Mouse (Mus musculus) midbrain, embryonic 16.5 days (tissue): ENCODE measurements around the gene Lsm2. TPM values are rescaled to one million over a fixed set of nuclear protein-coding genes. Genes with fewer than 3 reads are reported as not detected.
"Not testable (repeated sequence)": the region's sequence is repeated elsewhere in the genome, so short reads cannot be mapped to it uniquely, and the experiment has no call there.

ENCODE experiments used
- ATAC-seq: fragments of 200-750 bp; cut with Nextera tagmentation; 2 replicates; pipeline ENCODE4 v1.8.0; 2017; ENCODE audit warnings: moderate TSS enrichment
- H3K27ac ChIP-seq: fragments of 300-500 bp; sonication (generic); 2 replicates; pipeline ENCODE4 v1.5.1; 2014; ENCODE audit warnings: mild to moderate bottlenecking, low read length, mixed read lengths
- H3K27me3 ChIP-seq: fragments of 300-500 bp; sonication (generic); 2 replicates; pipeline ENCODE4 v1.6.1; 2014; ENCODE audit warnings: low read depth, low read length, mixed read lengths; ENCODE audit not compliant: control insufficient read depth, insufficient read depth
- H3K36me3 ChIP-seq: fragments of 300-500 bp; sonication (generic); 2 replicates; pipeline ENCODE4 v1.6.1; 2014; ENCODE audit warnings: mild to moderate bottlenecking, low read length, moderate library complexity, mixed read lengths; ENCODE audit not compliant: control insufficient read depth, insufficient read depth
- H3K4me1 ChIP-seq: fragments of 300-500 bp; sonication (generic); 2 replicates; pipeline ENCODE4 v1.6.1; 2014; ENCODE audit warnings: mild to moderate bottlenecking, low read length, mixed read lengths; ENCODE audit not compliant: control insufficient read depth, insufficient read depth
- H3K4me2 ChIP-seq: fragments of 300-500 bp; sonication (generic); 2 replicates; pipeline ENCODE4 v1.6.1; 2014; ENCODE audit warnings: mild to moderate bottlenecking, low read length, mixed read lengths
- H3K4me3 ChIP-seq: fragments of 300-500 bp; sonication (generic); 2 replicates; pipeline ENCODE4 v1.5.1; 2014; ENCODE audit warnings: low read depth, mild to moderate bottlenecking, low read length, moderate library complexity, mixed read lengths
- H3K9ac ChIP-seq: fragments of 300-500 bp; sonication (generic); 2 replicates; pipeline ENCODE4 v1.6.1; 2014; ENCODE audit warnings: low read depth, low read length, mixed read lengths
- H3K9me3 ChIP-seq: fragments of 300-500 bp; sonication (generic); replicated peaks from 2 replicates; pipeline ENCODE4 v1.6.1; 2014; ENCODE audit warnings: mild to moderate bottlenecking, low read length, mixed read lengths; ENCODE audit not compliant: control insufficient read depth, poor library complexity, severe bottlenecking
- WGBS: fragments of 180-500 bp; shearing (Covaris S2); extraction: QIAGEN DNeasy Blood & Tissue Kit; methylation state at CpG from one replicate; pipeline ENCODE4 v1.1.7; 2014; 5-methylcytosine and 5-hydroxymethylcytosine counted together
- polyA plus RNA-seq: library from polyadenylated mRNA; unstranded; fragments of >200 nt; fragmentation: Nextera tagmentation; extraction: Ambion mirVana; gene quantifications from 2 replicates; pipeline ENCODE4 v1.2.1, GENCODE M21; 2015

Lsm2 gene
- polyA plus RNA-seq, 1 experiment from 2014 or later = 97.2 TPM

- WGBS = 91% methylated on average over 3 of the region's 3 CpGs
- Histone ChIP-seq H3K36me3 (peaks cover 7% of the 10 kb centered on the region; the same call in 1 of the 2 replicates), H3K27ac (no peak overlapping the region), H3K27me3 (no peaks in the 10 kb centered on the region), H3K9ac (no peak overlapping the region), H3K4me1 (peaks cover 14% of the 10 kb centered on the region), H3K4me2 (no peak overlapping the region), H3K4me3 (0 out of 2 replicates have a peak overlapping the region, but pooled peaks have one; percentile 94), H3K9me3 (no peaks in the 10 kb centered on the region)
- ATAC-seq = no peak
Measured at GRCm38 (mm10) chr17:34953258-34953657, 28.4 kb upstream of the Lsm2 start.

- peaks cover 7% of the 10 kb centered on the region; the same call in 1 of the 2 replicates for H3K36me3 ChIP-seq
- no peak overlapping the region for H3K9ac ChIP-seq
- no peaks in the 10 kb centered on the region for H3K27me3 ChIP-seq
- ATAC-seq = no peak
- no peaks in the 10 kb centered on the region for H3K9me3 ChIP-seq
- 89% methylated on average over 4 of the region's 4 CpGs for WGBS
- peaks cover 14% of the 10 kb centered on the region for H3K4me1 ChIP-seq
- no peak overlapping the region for H3K4me2 ChIP-seq
- no peak overlapping the region for H3K27ac ChIP-seq
- no peak overlapping the region for H3K4me3 ChIP-seq
Measured at GRCm38 (mm10) chr17:34953904-34954303, 27.8 kb upstream of the Lsm2 start.

- Histone ChIP-seq H3K36me3 (0 out of 2 replicates have a peak, but pooled peaks cover 2% of the 10 kb centered on the region), H3K4me3 (no peak overlapping the region), H3K4me2 (no peak overlapping the region), H3K9me3 (no peaks in the 10 kb centered on the region), H3K9ac (no peak overlapping the region), H3K4me1 (peaks cover 18% of the 10 kb centered on the region), H3K27me3 (0 out of 2 replicates have a peak, but pooled peaks cover under 1% of the 10 kb centered on the region), H3K27ac (no peak overlapping the region)
- WGBS = 84% methylated on average over 4 of the region's 4 CpGs
- no peak for ATAC-seq
Measured at GRCm38 (mm10) chr17:34954831-34955230, 26.8 kb upstream of the Lsm2 start.

- Histone ChIP-seq H3K9me3 (no peaks in the 10 kb centered on the region), H3K4me2 (no peak overlapping the region), H3K4me3 (no peak overlapping the region), H3K9ac (no peak overlapping the region), H3K27me3 (peaks cover 7% of the 10 kb centered on the region), H3K4me1 (peaks cover 9% of the 10 kb centered on the region), H3K27ac (no peak overlapping the region), H3K36me3 (no peaks in the 10 kb centered on the region)
- 85% methylated on average over 3 of the region's 3 CpGs for WGBS
- ATAC-seq = no peak
Measured at GRCm38 (mm10) chr17:34955884-34956283, 25.8 kb upstream of the Lsm2 start.

- 36% methylated on average over 1 of the region's 1 CpGs for WGBS
- Histone ChIP-seq H3K9ac (no peak overlapping the region), H3K4me1 (peaks cover 5% of the 10 kb centered on the region), H3K4me3 (no peak overlapping the region), H3K36me3 (no peaks in the 10 kb centered on the region), H3K4me2 (no peak overlapping the region), H3K27ac (no peak overlapping the region), H3K27me3 (peaks cover 7% of the 10 kb centered on the region), H3K9me3 (no peaks in the 10 kb centered on the region)
- no peak for ATAC-seq
Measured at GRCm38 (mm10) chr17:34956340-34956739, 25.3 kb upstream of the Lsm2 start.

GRCm38 (mm10) chr17:34957291-34957690, 24.4 kb upstream of the Lsm2 start:
- not testable (repeated sequence) for H3K4me1 ChIP-seq, H3K4me2 ChIP-seq, ATAC-seq, H3K9me3 ChIP-seq, H3K27ac ChIP-seq, H3K9ac ChIP-seq, H3K4me3 ChIP-seq, H3K36me3 ChIP-seq, H3K27me3 ChIP-seq
- WGBS = 20% methylated on average over 33 of the region's 40 CpGs

GRCm38 (mm10) chr17:34957966-34958365, 23.7 kb upstream of the Lsm2 start:
- not testable (repeated sequence) for H3K9ac ChIP-seq, ATAC-seq, H3K4me1 ChIP-seq, H3K27me3 ChIP-seq, H3K36me3 ChIP-seq, H3K9me3 ChIP-seq, H3K27ac ChIP-seq, H3K4me2 ChIP-seq, H3K4me3 ChIP-seq
- 31% methylated on average over 23 of the region's 40 CpGs for WGBS

GRCm38 (mm10) chr17:34958734-34959129, 22.9 kb upstream of the Lsm2 start:
- H3K27me3 ChIP-seq, H3K36me3 ChIP-seq, H3K4me1 ChIP-seq, H3K9me3 ChIP-seq, H3K27ac ChIP-seq: not testable (repeated sequence)
- ATAC-seq = peak; percentile 69
- Histone ChIP-seq H3K4me2 (peak overlapping the region; percentile 88), H3K4me3 (peak overlapping the region; percentile 48), H3K9ac (peak overlapping the region; percentile 34; the same call in 1 of the 2 replicates)
- under 1% methylated on average over 23 of the region's 47 CpGs for WGBS

- ATAC-seq = peak; percentile 91
- not testable (repeated sequence) for H3K27me3 ChIP-seq
- peak within 1 kb of the TSS; percentile 64 for H3K27ac ChIP-seq
Measured at GRCm38 (mm10) chr17:34959130-34959778, 22.4 kb upstream of the Lsm2 start, which contains the start of gene Hspa1b. Gene Hspa1b, minus strand, starts transcription at chr17:34959238.

More at GRCm38 (mm10) chr17:34959130-34959778, 22.4 kb upstream of the Lsm2 start, which contains the start of gene Hspa1b:
- H3K4me1 ChIP-seq, H3K9me3 ChIP-seq, H3K36me3 ChIP-seq: not testable (repeated sequence)
- Histone ChIP-seq H3K4me3 (peak within 1 kb of the TSS; percentile 48), H3K9ac (peak within 1 kb of the TSS; percentile 34), H3K4me2 (peak within 1 kb of the TSS; percentile 88)
- WGBS = under 1% methylated on average over 27 of the region's 32 CpGs
